10 mouse cellular contexts compared by ENCODE assay signal in the genomic region with DNA sequence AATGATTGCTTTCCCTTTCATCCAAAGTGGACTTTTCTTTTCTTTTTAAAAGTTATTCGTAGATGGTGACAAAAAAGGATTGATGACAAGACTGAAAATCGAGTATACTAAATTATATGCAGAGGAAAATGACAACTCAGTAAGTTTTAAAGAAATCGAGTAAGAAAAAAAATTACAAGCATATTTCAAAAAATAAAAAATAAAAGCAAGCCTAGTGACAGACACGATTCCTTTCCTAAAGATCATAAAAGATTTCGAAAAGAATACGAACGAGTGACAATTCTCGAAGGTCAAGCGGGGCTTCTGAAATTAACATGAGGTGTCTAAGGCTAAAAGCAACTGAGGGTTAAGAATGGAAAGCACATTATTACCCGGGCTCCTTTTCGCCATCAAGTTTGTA. TPM values are rescaled to one million over a fixed set of nuclear protein-coding genes. Genes with fewer than 3 reads are reported as not detected.
DNase-seq lines count a peak whose midpoint lies in the region; ATAC-seq and TF ChIP-seq lines count a peak whose summit lies in the region.
"Had no signal": no experiment of that assay in that cellular context is flagged by ENCODE, and none has a peak within 500 bp of the region (broad histone marks: within the 10 kb centered on the region; RNA-seq: fewer than 3 reads in every experiment).

No protein-coding gene starts in this region.

- peak overlapping the region; percentile 93 for H3K27ac ChIP-seq in heart, postnatal 0 days (ENCODE audit: low read depth)
- H3K27ac ChIP-seq in MEL (ENCODE audit: control insufficient read depth, low read depth, low read length) = peak overlapping the region; percentile 84
- no peak overlapping the region for H3K27ac ChIP-seq in hindbrain, embryonic 11.5 days (ENCODE audit: low read depth, low read length)
- no peak overlapping the region; the same call in 1 of the 2 replicates for H3K27ac ChIP-seq in midbrain, embryonic 11.5 days (ENCODE audit: low read depth, low read length)

- no peak for ATAC-seq in heart, postnatal 0 days (ENCODE audit: insufficient read depth, low read depth)
- ATAC-seq in hindbrain, embryonic 11.5 days (ENCODE audit: low FRiP score) = no peak
- no peak for ATAC-seq in midbrain, embryonic 11.5 days (ENCODE audit: low FRiP score)

- no peaks in the 10 kb centered on the region for H3K9me3 ChIP-seq in heart, postnatal 0 days (replicated peaks; ENCODE audit: control insufficient read depth, low read length)
- no peaks in the 10 kb centered on the region for H3K9me3 ChIP-seq in MEL (replicated peaks; ENCODE audit: insufficient read depth, low read length)
- H3K9me3 ChIP-seq in hindbrain, embryonic 11.5 days (ENCODE audit: control insufficient read depth, low read length) = no peaks in the 10 kb centered on the region
- H3K9me3 ChIP-seq in midbrain, embryonic 11.5 days (ENCODE audit: control insufficient read depth, low read length) = no peaks in the 10 kb centered on the region

- DNase-seq in heart, postnatal 0 days (ENCODE audit: low spot score) = no peak
- no peak for DNase-seq in heart, adult 18-20 months
- DNase-seq in MEL (ENCODE audit: low read depth, low spot score) = no peak
- no peak for DNase-seq in hindbrain, embryonic 11.5 days (ENCODE audit: low spot score)
- no peak for DNase-seq in midbrain, embryonic 11.5 days (ENCODE audit: low spot score, missing footprints)
- DNase-seq in left cerebral cortex, adult 9 months (ENCODE audit: low spot score in 2 of 2) = no peak
- DNase-seq in spleen, adult 18-20 months = no peak
- DNase-seq in lung, postnatal 10 days = no peak

- no peak for TF ChIP-seq POLR2A in MEL (IDR thresholded peaks at IDR 0.05; ENCODE audit: control insufficient read depth in 1 of 2, insufficient read depth in 1 of 2, low read depth in 1 of 2, low read length in 2 of 2, poor library complexity in 1 of 2)

- WGBS in heart, postnatal 0 days = 2% methylated on average over 11 of the region's 11 CpGs
- 1% methylated on average over 11 of the region's 11 CpGs for WGBS in hindbrain, embryonic 11.5 days
- 2% methylated on average over 11 of the region's 11 CpGs for WGBS in midbrain, embryonic 11.5 days

- H3K36me3 ChIP-seq in heart, postnatal 0 days (replicated peaks; ENCODE audit: control insufficient read depth, insufficient read depth, low read length) = no peaks in the 10 kb centered on the region
- H3K36me3 ChIP-seq in MEL (ENCODE audit: control insufficient read depth in 1 of 2, insufficient read depth in 2 of 2, low read length in 2 of 2) = peaks cover 17 to 43% of the 10 kb centered on the region in 2 experiments
- H3K36me3 ChIP-seq in hindbrain, embryonic 11.5 days (ENCODE audit: control insufficient read depth, insufficient read depth, low read length) = no peaks in the 10 kb centered on the region
- H3K36me3 ChIP-seq in midbrain, embryonic 11.5 days (ENCODE audit: control insufficient read depth, insufficient read depth, low read length) = no peaks in the 10 kb centered on the region

- H3K4me1 ChIP-seq in heart, postnatal 0 days (ENCODE audit: control insufficient read depth, insufficient read depth) = no peaks in the 10 kb centered on the region
- peaks cover 15 to 19% of the 10 kb centered on the region in 2 experiments for H3K4me1 ChIP-seq in MEL (ENCODE audit: control insufficient read depth in 1 of 2, insufficient read depth in 2 of 2, low read length in 2 of 2)
- H3K4me1 ChIP-seq in hindbrain, embryonic 11.5 days (replicated peaks; ENCODE audit: control insufficient read depth, insufficient read depth, low read length) = no peaks in the 10 kb centered on the region
- peaks cover 8% of the 10 kb centered on the region; the same call in 1 of the 2 replicates for H3K4me1 ChIP-seq in midbrain, embryonic 11.5 days (ENCODE audit: control insufficient read depth, insufficient read depth, low read length)

- H3K79me2 ChIP-seq in MEL (ENCODE audit: control insufficient read depth, insufficient read depth, low read length, poor library complexity) = peaks cover 57% of the 10 kb centered on the region

- no peaks in the 10 kb centered on the region for H3K27me3 ChIP-seq in heart, postnatal 0 days (ENCODE audit: control insufficient read depth, insufficient read depth, low read length)
- H3K27me3 ChIP-seq in MEL (ENCODE audit: control insufficient read depth in 1 of 2, insufficient read depth in 2 of 2, low read length in 2 of 2) = no peaks in the 10 kb centered on the region
- no peaks in the 10 kb centered on the region for H3K27me3 ChIP-seq in hindbrain, embryonic 11.5 days (ENCODE audit: control insufficient read depth, insufficient read depth, low read length)
- no peaks in the 10 kb centered on the region for H3K27me3 ChIP-seq in midbrain, embryonic 11.5 days (ENCODE audit: control insufficient read depth, insufficient read depth, low read length)
- H3K27me3 ChIP-seq: Patski had no signal

- no peak for TF ChIP-seq CTCF in heart, postnatal 0 days (IDR thresholded peaks at IDR 0.05; ENCODE audit: low read depth)
- TF ChIP-seq CTCF in MEL (IDR thresholded peaks at IDR 0.05 in 2 of 3, conservative IDR thresholded peaks at IDR 0.05 in 1 of 3; ENCODE audit: control insufficient read depth in 1 of 3, insufficient read depth in 1 of 3, low read depth in 2 of 3, low read length in 3 of 3, poor library complexity in 1 of 3, severe bottlenecking in 1 of 3) = no peak

- peak overlapping the region; percentile 96 for H3K4me3 ChIP-seq in heart, postnatal 0 days (ENCODE audit: low read depth, low read length)
- H3K4me3 ChIP-seq in MEL (ENCODE audit: control insufficient read depth in 1 of 2, insufficient read depth in 1 of 2, low read depth in 2 of 2, low read length in 2 of 2) = peak overlapping the region; percentile 74
- peak overlapping the region; percentile 91 for H3K4me3 ChIP-seq in hindbrain, embryonic 11.5 days (ENCODE audit: low read depth, low read length)
- peak overlapping the region; percentile 96 for H3K4me3 ChIP-seq in midbrain, embryonic 11.5 days (ENCODE audit: low read depth, low read length)

- no peak for TF ChIP-seq RAD21 in MEL (IDR thresholded peaks at IDR 0.05; ENCODE audit: low read depth, low read length)

- H3K4me2 ChIP-seq in heart, postnatal 0 days (ENCODE audit: low read depth, low read length) = peak overlapping the region; percentile 94
- H3K4me2 ChIP-seq in hindbrain, embryonic 11.5 days (replicated peaks; ENCODE audit: low read depth, low read length) = peak overlapping the region; percentile 70
- H3K4me2 ChIP-seq in midbrain, embryonic 11.5 days = peak overlapping the region; percentile 85

- TF ChIP-seq EP300 in heart, postnatal 0 days (IDR thresholded peaks at IDR 0.05; ENCODE audit: low read depth) = no peak
- TF ChIP-seq EP300 in MEL (IDR thresholded peaks at IDR 0.05; ENCODE audit: low read depth in 1 of 2, low read length in 2 of 2) = no peak

- peak overlapping the region; percentile 81 for H3K9ac ChIP-seq in heart, postnatal 0 days (replicated peaks; ENCODE audit: low read depth, low read length)
- H3K9ac ChIP-seq in MEL (ENCODE audit: control insufficient read depth, low read depth, low read length, poor library complexity, severe bottlenecking) = peak overlapping the region; percentile 95
- peak overlapping the region; percentile 87 for H3K9ac ChIP-seq in hindbrain, embryonic 11.5 days (ENCODE audit: low read depth, low read length)
- H3K9ac ChIP-seq in midbrain, embryonic 11.5 days (ENCODE audit: low read length) = peak overlapping the region; percentile 91

RNA-seq across cellular contexts. Expression of a gene that starts 1.0 kb away (rescaled TPM):
- total RNA-seq in heart, postnatal 0 days (2014; rRNA removed; ENCODE audit: low replicate concordance) = 48.7 and 51.7 TPM in 2 replicates
- polyA plus RNA-seq in heart, postnatal 0 days (2015; fragmentation: Nextera tagmentation; extraction: Ambion mirVana) = 61.0 and 68.0 TPM in 2 replicates
- total RNA-seq in heart, adult 18-20 months (2021) = 10 to 100 TPM; 55.1 to 62.9 TPM
- 374 and 408 TPM in 2 replicates for total RNA-seq in MEL (2012; rRNA removed)
- polyA plus RNA-seq in MEL (2012; ENCODE audit: insufficient read depth in 1 of 2, insufficient read length in 2 of 2, low read depth in 1 of 2, low replicate concordance in 2 of 2, missing spikeins in 1 of 2) = 100 to 1,000 TPM; 169 to 639 TPM
- 148 and 156 TPM in 2 replicates for polyA plus RNA-seq in hindbrain, embryonic 11.5 days (2014; fragmentation: Nextera tagmentation; extraction: Ambion mirVana)
- polyA plus RNA-seq in midbrain, embryonic 11.5 days (2014; fragmentation: Nextera tagmentation; extraction: Ambion mirVana) = 156 and 164 TPM in 2 replicates

RNA-seq across cellular contexts. Expression of a gene that starts 17.4 kb away (rescaled TPM):
- 2.9 and 30.7 TPM in 2 replicates for total RNA-seq in heart, postnatal 0 days (2014; rRNA removed; ENCODE audit: low replicate concordance)
- 2.9 and 3.4 TPM in 2 replicates for polyA plus RNA-seq in heart, postnatal 0 days (2015; fragmentation: Nextera tagmentation; extraction: Ambion mirVana)
- total RNA-seq in heart, adult 18-20 months (2021) = 1 to 10 TPM; 7.6 to 8.5 TPM
- 6.0 and 7.0 TPM in 2 replicates for total RNA-seq in MEL (2012; rRNA removed)
- polyA plus RNA-seq in MEL (2012; ENCODE audit: insufficient read depth in 1 of 2, insufficient read length in 2 of 2, low read depth in 1 of 2, low replicate concordance in 2 of 2, missing spikeins in 1 of 2) = 10 to 100 TPM in 1 of 2 experiments, not detected in 1; 15.2 TPM
- 4.9 and 5.7 TPM in 2 replicates for polyA plus RNA-seq in hindbrain, embryonic 11.5 days (2014; fragmentation: Nextera tagmentation; extraction: Ambion mirVana)
- 4.2 and 6.5 TPM in 2 replicates for polyA plus RNA-seq in midbrain, embryonic 11.5 days (2014; fragmentation: Nextera tagmentation; extraction: Ambion mirVana)

RNA-seq across cellular contexts. Expression of a gene that starts 21.2 kb away (rescaled TPM):
- total RNA-seq in heart, postnatal 0 days (2014; rRNA removed; ENCODE audit: low replicate concordance) = 120 and 124 TPM in 2 replicates
- 100 and 104 TPM in 2 replicates for polyA plus RNA-seq in heart, postnatal 0 days (2015; fragmentation: Nextera tagmentation; extraction: Ambion mirVana)
- total RNA-seq in heart, adult 18-20 months (2021) = 10 to 100 TPM; 74.5 to 78.3 TPM
- 40.5 and 42.0 TPM in 2 replicates for total RNA-seq in MEL (2012; rRNA removed)
- 10 to 100 TPM in 1 of 2 experiments, not detected in 1; 55.2 TPM for polyA plus RNA-seq in MEL (2012; ENCODE audit: insufficient read depth in 1 of 2, insufficient read length in 2 of 2, low read depth in 1 of 2, low replicate concordance in 2 of 2, missing spikeins in 1 of 2)
- polyA plus RNA-seq in hindbrain, embryonic 11.5 days (2014; fragmentation: Nextera tagmentation; extraction: Ambion mirVana) = 141 and 148 TPM in 2 replicates
- 147 and 148 TPM in 2 replicates for polyA plus RNA-seq in midbrain, embryonic 11.5 days (2014; fragmentation: Nextera tagmentation; extraction: Ambion mirVana)

RNA-seq across cellular contexts. Expression of a gene that starts 21.6 kb away (rescaled TPM):
- total RNA-seq in heart, postnatal 0 days (2014; rRNA removed; ENCODE audit: low replicate concordance) = not detected in 2 replicates
- 0.70 and 1.1 TPM in 2 replicates for polyA plus RNA-seq in heart, postnatal 0 days (2015; fragmentation: Nextera tagmentation; extraction: Ambion mirVana)
- not detected for total RNA-seq in heart, adult 18-20 months (2021)
- not detected in 2 replicates for total RNA-seq in MEL (2012; rRNA removed)
- polyA plus RNA-seq in MEL (2012; ENCODE audit: insufficient read depth in 1 of 2, insufficient read length in 2 of 2, low read depth in 1 of 2, low replicate concordance in 2 of 2, missing spikeins in 1 of 2) = under 1 TPM in 1 of 2 experiments, not detected in 1; 0.24 TPM
- polyA plus RNA-seq in hindbrain, embryonic 11.5 days (2014; fragmentation: Nextera tagmentation; extraction: Ambion mirVana) = 0.50 and 0.80 TPM in 2 replicates
- polyA plus RNA-seq in midbrain, embryonic 11.5 days (2014; fragmentation: Nextera tagmentation; extraction: Ambion mirVana) = 1.3 TPM in 1 of 2 replicates, not detected in the other
- total RNA-seq: neutrophil, adult 5-6 weeks had no signal

RNA-seq across cellular contexts. Expression of a gene that starts 26.2 kb away (rescaled TPM):
- 27.1 and 36.7 TPM in 2 replicates for total RNA-seq in heart, postnatal 0 days (2014; rRNA removed; ENCODE audit: low replicate concordance)
- 60.2 and 60.7 TPM in 2 replicates for polyA plus RNA-seq in heart, postnatal 0 days (2015; fragmentation: Nextera tagmentation; extraction: Ambion mirVana)
- total RNA-seq in heart, adult 18-20 months (2021) = 10 to 100 TPM; 41.1 to 58.1 TPM
- 126 and 151 TPM in 2 replicates for total RNA-seq in MEL (2012; rRNA removed)
- polyA plus RNA-seq in MEL (2012; ENCODE audit: insufficient read depth in 1 of 2, insufficient read length in 2 of 2, low read depth in 1 of 2, low replicate concordance in 2 of 2, missing spikeins in 1 of 2) = 100 to 1,000 TPM in 1 of 2 experiments, not detected in 1; 282 TPM
- 65.8 and 66.5 TPM in 2 replicates for polyA plus RNA-seq in hindbrain, embryonic 11.5 days (2014; fragmentation: Nextera tagmentation; extraction: Ambion mirVana)
- 62.0 and 63.9 TPM in 2 replicates for polyA plus RNA-seq in midbrain, embryonic 11.5 days (2014; fragmentation: Nextera tagmentation; extraction: Ambion mirVana)

Comparison
In these comparisons a context has a peak if more than half of its experiments do, and no peak if none do; other contexts are left out.
1. H3K27ac ChIP-seq: peak in heart, postnatal 0 days (single experiment) and MEL (single experiment); none in hindbrain, embryonic 11.5 days (single experiment) and midbrain, embryonic 11.5 days (single experiment).
2. Peak in every context shown above with its lines, with median percentiles within 50 percentile points of each other: H3K4me2 ChIP-seq, H3K4me3 ChIP-seq and H3K9ac ChIP-seq.